Mouse (Mus musculus) heart, embryonic 14.5 days (tissue): ENCODE measurements around the gene Slc7a7. TPM values are rescaled to one million over a fixed set of nuclear protein-coding genes. Genes with fewer than 3 reads are reported as not detected.

Experiments used
- ATAC-seq: fragments of 200-750 bp; cut with Nextera tagmentation; 2 replicates; pipeline ENCODE4 v1.8.0; 2017; ENCODE audit warnings: low read depth, moderate TSS enrichment; ENCODE audit not compliant: insufficient number of reproducible peaks, insufficient read depth, low FRiP score
- H3K27ac ChIP-seq, 2 experiments: fragments of 200-500 bp in 1 of 2; fragments of 300-500 bp in 1 of 2; sonication (generic) in 1 of 2; replicated peaks in 1 of 2; 2 replicates each; pipeline ENCODE4 v1.5.1; 2012 to 2014; ENCODE audit warnings: low read depth in 2 of 2, low read length in 2 of 2, control low read depth in 1 of 2, mild to moderate bottlenecking in 1 of 2, mixed read lengths in 1 of 2; ENCODE audit not compliant: control insufficient read depth in 1 of 2, insufficient read depth in 1 of 2
- H3K27me3 ChIP-seq: fragments of 300-500 bp; sonication (generic); 2 replicates; pipeline ENCODE4 v1.6.1; 2014; ENCODE audit warnings: mild to moderate bottlenecking, low read length, control low read depth; ENCODE audit not compliant: control insufficient read depth, insufficient read depth
- H3K36me3 ChIP-seq: fragments of 300-500 bp; sonication (generic); 2 replicates; pipeline ENCODE4 v1.6.1; 2014; ENCODE audit warnings: mild to moderate bottlenecking, control low read depth, low read length, mixed read lengths; ENCODE audit not compliant: control insufficient read depth, insufficient read depth
- H3K4me1 ChIP-seq, 2 experiments: fragments of 200-500 bp in 1 of 2; fragments of 300-500 bp in 1 of 2; sonication (generic) in 1 of 2; 2 replicates each; pipeline ENCODE4 v1.6.1; 2012 to 2014; ENCODE audit warnings: low read length in 2 of 2, control low read depth in 1 of 2, mixed read lengths in 1 of 2; ENCODE audit not compliant: control insufficient read depth in 2 of 2, insufficient read depth in 2 of 2
- H3K4me2 ChIP-seq: fragments of 300-500 bp; sonication (generic); 2 replicates; pipeline ENCODE4 v1.6.1; 2014; ENCODE audit warnings: mild to moderate bottlenecking, low read length
- H3K4me3 ChIP-seq, 2 experiments: fragments of 200-500 bp in 1 of 2; fragments of 300-500 bp in 1 of 2; sonication (generic) in 1 of 2; 2 replicates each; pipeline ENCODE4 v1.5.1; 2012 to 2014; ENCODE audit warnings: low read length in 2 of 2, mild to moderate bottlenecking in 2 of 2, control low read depth in 1 of 2, low read depth in 1 of 2, moderate library complexity in 1 of 2; ENCODE audit not compliant: control insufficient read depth in 1 of 2, insufficient read depth in 1 of 2
- H3K9ac ChIP-seq: fragments of 300-500 bp; sonication (generic); 2 replicates; pipeline ENCODE4 v1.6.1; 2014; ENCODE audit warnings: mild to moderate bottlenecking, low read length
- H3K9me3 ChIP-seq: fragments of 300-500 bp; sonication (generic); 2 replicates; pipeline ENCODE4 v1.6.1; 2016; ENCODE audit warnings: low read length, control low read depth; ENCODE audit not compliant: control insufficient read depth
- WGBS: fragments of 180-500 bp; shearing (Covaris S2); extraction: QIAGEN DNeasy Blood & Tissue Kit; methylation state at CpG from one replicate; pipeline ENCODE4 v1.1.7; 2014; 5-methylcytosine and 5-hydroxymethylcytosine counted together
- polyA plus RNA-seq: library from polyadenylated mRNA; unstranded; fragments of >200 nt; fragmentation: Nextera tagmentation; extraction: Ambion mirVana; gene quantifications from 2 replicates; pipeline ENCODE4 v1.2.1, GENCODE M21; 2014

Gene Slc7a7
- polyA plus RNA-seq, 1 experiment from 2014 or later, result 10.0 TPM

DNA sequence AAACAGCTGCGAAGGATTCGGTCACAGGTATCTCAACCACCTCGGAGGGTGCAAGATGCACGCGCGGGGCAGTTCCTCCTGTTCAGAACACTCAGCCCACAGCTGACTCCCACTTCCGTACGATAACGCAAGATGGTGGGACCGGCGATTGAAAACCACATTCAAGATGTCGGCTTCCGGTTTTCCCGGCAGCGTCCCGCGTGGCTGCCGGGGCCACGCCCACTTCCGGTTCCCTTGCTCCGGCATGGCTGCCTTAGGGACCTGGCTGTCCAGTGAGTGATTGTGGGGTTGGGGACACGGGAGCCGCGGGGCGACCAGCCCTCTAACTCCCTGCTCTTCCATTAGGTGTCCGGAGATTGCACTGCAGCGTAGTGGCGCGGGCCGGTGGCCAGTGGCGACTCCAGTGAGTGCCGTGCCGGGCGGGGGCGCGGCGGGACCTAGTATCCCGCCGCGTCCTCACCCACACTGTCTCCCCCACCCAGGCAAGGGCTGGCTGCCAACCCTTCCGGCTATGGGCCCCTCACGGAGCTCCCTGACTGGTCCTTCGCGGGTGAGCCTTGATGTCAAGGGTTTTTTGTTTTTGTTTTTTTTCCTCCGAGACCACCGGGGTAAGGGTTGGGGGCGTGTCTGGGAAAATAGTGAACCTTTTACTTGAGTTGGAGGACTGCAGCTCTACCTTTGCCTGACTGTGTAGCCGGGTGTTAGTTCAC, 9.3 kb upstream of the Slc7a7 start, which contains the start of gene Mrpl52:
Mrpl52 (plus strand) TSS at position 221 of the 710 bp plus-strand sequence.
- Histone ChIP-seq H3K4me3 (peak within 1 kb of the TSS; percentile 78 to 99), H3K4me1 (peaks cover 15 to 23% of the 10 kb centered on the region in 2 experiments), H3K27ac (peak within 1 kb of the TSS; percentile 80 to 96), H3K36me3 (peaks cover 10% of the 10 kb centered on the region), H3K9ac (peak within 1 kb of the TSS; percentile 88), H3K4me2 (peak within 1 kb of the TSS; percentile 72), H3K9me3 (no peaks in the 10 kb centered on the region), H3K27me3 (no peaks in the 10 kb centered on the region)
- under 1% methylated on average over 48 of the region's 48 CpGs for WGBS
- peak; percentile 63 for ATAC-seq

DNA sequence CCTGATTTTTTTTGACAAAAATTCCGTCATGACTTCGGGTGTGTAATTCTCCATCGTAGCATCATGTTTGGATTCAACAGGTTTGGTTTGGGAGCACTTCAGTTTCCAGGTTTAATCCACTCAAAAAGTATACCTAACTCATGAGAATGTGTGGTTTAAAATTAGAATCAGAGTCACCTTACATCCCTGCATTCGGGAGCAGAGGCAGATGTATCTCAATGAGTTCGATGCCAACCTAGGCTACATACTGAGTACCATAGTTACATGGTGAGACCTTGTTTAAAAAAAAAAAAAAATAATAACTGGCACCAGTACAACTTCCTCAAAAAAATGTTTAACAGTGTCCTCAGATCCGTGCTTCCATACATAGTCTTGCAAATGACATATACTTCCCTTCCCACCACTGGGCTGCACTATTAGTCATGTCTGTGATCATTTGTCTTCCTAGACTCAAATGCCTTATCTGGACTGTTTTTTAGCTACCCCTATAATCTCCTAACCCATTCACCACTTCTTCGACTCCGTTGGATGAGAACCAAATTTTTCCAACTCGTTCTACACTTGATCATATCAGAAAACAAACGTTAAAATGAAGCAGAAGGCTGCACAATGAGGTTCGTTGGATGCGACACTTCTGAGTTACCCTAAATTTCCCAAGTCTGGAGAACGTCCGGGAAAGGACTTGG, 8.6 kb upstream of the Slc7a7 start:
- H3K27me3 ChIP-seq, result no peaks in the 10 kb centered on the region
- 33% methylated on average over 14 of the region's 14 CpGs for WGBS
- H3K4me3 ChIP-seq, result peak overlapping the region; percentile 78 to 99
- H3K36me3 ChIP-seq, result peaks cover 10% of the 10 kb centered on the region
- peak overlapping the region; percentile 72 for H3K4me2 ChIP-seq
- ATAC-seq, result no peak
- H3K4me1 ChIP-seq, result peaks cover 15 to 23% of the 10 kb centered on the region in 2 experiments
- peak overlapping the region; percentile 80 to 96 for H3K27ac ChIP-seq
- H3K9me3 ChIP-seq, result no peaks in the 10 kb centered on the region
- H3K9ac ChIP-seq, result peak overlapping the region; percentile 88

DNA sequence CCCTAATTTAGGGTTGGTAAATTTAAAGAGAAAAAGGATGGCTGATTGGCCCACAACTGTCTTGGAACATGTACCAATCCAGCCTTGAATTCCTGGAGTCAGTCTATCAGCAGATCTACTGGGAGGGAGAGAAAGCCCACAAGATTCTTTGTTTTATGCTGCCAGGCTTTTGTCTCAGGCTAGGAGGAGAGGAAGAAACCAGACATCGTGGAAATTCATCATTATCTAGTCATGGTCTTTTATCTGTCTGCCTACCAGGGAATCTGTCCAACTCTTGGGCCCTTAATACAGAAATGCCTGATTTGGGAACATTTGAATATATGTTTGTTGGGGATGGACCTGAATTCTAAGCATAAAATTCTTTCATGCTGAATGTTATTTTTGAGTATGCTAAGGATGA, 8.0 kb upstream of the Slc7a7 start:
- Histone ChIP-seq H3K27me3 (no peaks in the 10 kb centered on the region), H3K9me3 (no peaks in the 10 kb centered on the region), H3K4me2 (peak overlapping the region; percentile 72), H3K4me1 (peaks cover 10 to 21% of the 10 kb centered on the region in 2 experiments), H3K4me3 (peak overlapping the region in 1 of 2 experiments; percentile 78; a peak in 1 of 4 replicates), H3K9ac (no peak overlapping the region), H3K36me3 (peaks cover 10% of the 10 kb centered on the region), H3K27ac (no peak overlapping the region)
- WGBS, result 55% methylated on average over 1 of the region's 1 CpGs
- no peak for ATAC-seq

DNA sequence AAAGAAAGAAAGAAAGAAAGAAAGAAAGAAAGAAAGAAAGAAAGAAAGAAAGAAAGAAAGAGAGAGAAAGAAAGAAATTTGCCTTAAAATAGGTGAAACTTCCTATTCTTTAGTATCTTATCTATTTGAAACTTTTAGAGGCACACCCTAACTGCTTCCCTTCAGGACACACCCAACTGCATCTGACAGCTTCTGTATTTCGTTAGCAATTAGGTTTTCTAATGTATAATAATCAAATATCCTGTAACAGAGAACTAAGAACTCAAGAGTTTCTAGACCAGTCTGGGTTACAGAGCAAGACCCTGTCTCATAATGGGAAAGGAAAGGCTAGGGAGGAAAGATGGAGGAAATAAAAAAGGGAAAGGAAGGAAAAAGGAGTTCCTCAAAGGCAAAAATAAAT, 7.1 kb upstream of the Slc7a7 start:
- no peak overlapping the region for H3K4me3 ChIP-seq
- 67% methylated on average over 1 of the region's 1 CpGs for WGBS
- H3K27ac ChIP-seq, result no peak overlapping the region
- H3K4me1 ChIP-seq, result peaks cover 3 to 13% of the 10 kb centered on the region in 2 experiments
- no peak overlapping the region for H3K4me2 ChIP-seq
- H3K9me3 ChIP-seq, result no peaks in the 10 kb centered on the region
- ATAC-seq, result no peak
- no peaks in the 10 kb centered on the region for H3K27me3 ChIP-seq
- peaks cover 10% of the 10 kb centered on the region for H3K36me3 ChIP-seq
- H3K9ac ChIP-seq, result no peak overlapping the region

DNA sequence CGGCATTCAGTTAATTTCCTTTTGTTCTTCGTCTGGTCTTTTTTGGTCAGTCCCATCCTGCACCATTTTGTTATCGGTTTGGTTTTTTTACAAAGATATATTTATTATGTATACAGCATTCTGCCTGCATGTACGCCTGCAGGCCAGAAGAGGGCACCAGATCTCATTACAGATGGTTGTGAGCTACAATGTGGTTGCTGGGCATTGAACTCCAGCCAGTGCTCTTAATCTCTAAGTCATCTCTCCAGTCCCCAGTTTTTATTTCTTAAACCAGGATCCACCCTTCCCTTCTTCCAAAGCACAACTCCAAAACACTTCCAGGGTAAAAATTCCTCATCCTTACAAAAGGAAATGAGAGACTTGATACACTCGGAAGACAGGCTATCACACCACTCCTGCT, 5.8 kb upstream of the Slc7a7 start:
- 59% methylated on average over 5 of the region's 5 CpGs for WGBS
- Histone ChIP-seq H3K9ac (no peak overlapping the region), H3K4me2 (no peak overlapping the region), H3K27me3 (no peaks in the 10 kb centered on the region), H3K4me1 (peaks cover 0 to 6% of the 10 kb centered on the region in 2 experiments; a peak in 1 of 4 replicates), H3K9me3 (no peaks in the 10 kb centered on the region), H3K27ac (no peak overlapping the region), H3K4me3 (no peak overlapping the region), H3K36me3 (no peaks in the 10 kb centered on the region)
- no peak for ATAC-seq

DNA sequence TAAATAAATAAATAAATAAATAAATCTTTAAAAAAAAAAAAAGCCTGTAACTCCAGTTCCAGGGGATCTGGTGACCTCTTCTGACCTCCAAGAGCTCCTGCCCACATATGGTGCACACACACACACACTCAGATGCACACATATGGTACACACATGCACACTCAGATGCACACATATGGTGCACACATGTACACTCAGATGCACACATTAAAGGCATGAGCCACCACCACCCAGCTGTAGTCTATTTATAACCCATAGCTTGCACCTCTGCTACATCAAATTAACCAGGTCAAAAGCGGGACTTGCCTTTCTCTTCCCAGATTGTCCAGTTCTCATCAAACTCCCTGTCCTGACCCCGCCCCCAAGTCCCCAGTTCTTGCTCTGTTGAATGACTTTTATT, 3.4 kb upstream of the Slc7a7 start:
- WGBS, result 76% methylated on average over 2 of the region's 2 CpGs
- H3K27ac ChIP-seq, result no peak overlapping the region
- H3K36me3 ChIP-seq, result no peaks in the 10 kb centered on the region
- H3K4me1 ChIP-seq, result peaks cover 6 to 8% of the 10 kb centered on the region in 2 experiments; a peak in 2 of 4 replicates
- no peaks in the 10 kb centered on the region for H3K9me3 ChIP-seq
- ATAC-seq, result no peak
- no peak overlapping the region for H3K4me2 ChIP-seq
- no peak overlapping the region for H3K9ac ChIP-seq
- no peaks in the 10 kb centered on the region for H3K27me3 ChIP-seq
- no peak overlapping the region for H3K4me3 ChIP-seq

DNA sequence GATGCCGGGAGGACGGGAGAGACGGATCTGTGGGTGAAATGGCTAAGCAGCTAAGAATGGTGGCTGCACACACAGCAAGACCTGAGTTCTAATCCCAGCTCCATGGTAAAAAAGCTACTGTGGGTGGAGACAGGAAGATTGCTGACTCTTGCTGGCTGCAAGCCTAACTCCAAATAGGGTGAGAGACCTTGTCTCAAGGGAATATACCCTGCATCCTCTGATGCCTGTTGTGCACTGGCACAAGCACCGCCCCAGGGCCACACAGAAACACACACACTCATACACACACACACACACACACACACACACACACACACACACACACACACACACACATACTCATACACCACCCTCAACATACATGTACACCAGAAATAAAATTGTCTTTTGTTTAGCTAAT, 750 bp downstream of the Slc7a7 start:
- ATAC-seq, result no peak
- H3K36me3 ChIP-seq, result no peaks in the 10 kb centered on the region
- no peak overlapping the region for H3K9ac ChIP-seq
- WGBS, result 80% methylated on average over 4 of the region's 4 CpGs
- H3K4me2 ChIP-seq, result no peak overlapping the region; the same call in 1 of the 2 replicates
- H3K4me1 ChIP-seq, result peaks cover 20 to 23% of the 10 kb centered on the region in 2 experiments
- no peaks in the 10 kb centered on the region for H3K27me3 ChIP-seq
- 0 out of 4 replicates have a peak overlapping the region, but pooled peaks of 1 of the 2 experiments have one; percentile 2 for H3K27ac ChIP-seq
- no peaks in the 10 kb centered on the region for H3K9me3 ChIP-seq
- H3K4me3 ChIP-seq, result no peak overlapping the region
